Mouse (Mus musculus): ENCODE data around the gene Trim8.

- TF ChIP-seq CTCF (IDR thresholded peaks at IDR 0.05; ENCODE audit: low read depth): no peak
- no peak for TF ChIP-seq EP300 (IDR thresholded peaks at IDR 0.05; ENCODE audit: low read depth)
These were observed 8.2 kb downstream of the Trim8 start for GRCm38 (mm10) chr19:46509736-46510135.
